Mouse (Mus musculus): ENCODE measurements around the gene Sirt1. TPM values are rescaled to one million over a fixed set of nuclear protein-coding genes. Genes with fewer than 3 reads are reported as not detected.

Sirt1 gene
- polyA plus RNA-seq, 1 experiment from 2014 or later: 3.4 TPM

Other genes starting within 250 kb of the Sirt1 start
- 1.0 and 1.3 TPM in 2 replicates for gene Mypn, start 177.8 kb downstream of the Sirt1 start, polyA plus RNA-seq (2015; fragmentation: Nextera tagmentation; extraction: Ambion mirVana)
- gene Herc4, start 137.9 kb downstream of the Sirt1 start, polyA plus RNA-seq (2015; fragmentation: Nextera tagmentation; extraction: Ambion mirVana): 23.8 and 28.3 TPM in 2 replicates
- gene Dnajc12, start 739 bp upstream of the Sirt1 start, polyA plus RNA-seq (2015; fragmentation: Nextera tagmentation; extraction: Ambion mirVana): 18.1 and 22.8 TPM in 2 replicates
- gene Gm7075, start 40.1 kb upstream of the Sirt1 start, polyA plus RNA-seq (2015; fragmentation: Nextera tagmentation; extraction: Ambion mirVana): not detected in 2 replicates
- 1.8 and 2.3 TPM in 2 replicates for gene Ctnna3, start 48.4 kb upstream of the Sirt1 start, polyA plus RNA-seq (2015; fragmentation: Nextera tagmentation; extraction: Ambion mirVana)